Mouse (Mus musculus): ENCODE measurements around the gene Olfr345.

Olfr345 gene

GRCm38 (mm10) chr2:36639741-36640140 is at the start of gene Olfr345:
Gene Olfr345 (plus strand): TSS chr2:36640041.
- DNase-seq (ENCODE audit: low spot score): no peak

GRCm38 (mm10) chr2:36685488-36685887 is 45.6 kb downstream of the Olfr345 start, which contains the start of gene Olfr346:
Gene Olfr346 (plus strand): TSS chr2:36685788.
- DNase-seq (ENCODE audit: low spot score): no peak
